Mouse (Mus musculus) small intestine, adult 2 months (tissue): ENCODE data around the gene Ivl.

Source experiments
- CTCF ChIP-seq: fragments of 200-500 bp; IDR thresholded peaks from 2 replicates; pipeline ENCODE4 v1.5.1; 2012; ENCODE audit warnings: low read depth, mild to moderate bottlenecking, control low read depth, inconsistent platforms, low read length, moderate library complexity, mixed read lengths; ENCODE audit not compliant: insufficient replicate concordance, insufficient read length; ENCODE audit errors: extremely low read depth
- POLR2A ChIP-seq: fragments of 200-500 bp; IDR thresholded peaks from 2 replicates; pipeline ENCODE4 v1.6.1; 2012; ENCODE audit warnings: low read depth, mild to moderate bottlenecking, control low read depth, inconsistent platforms, low read length, moderate library complexity

DNA sequence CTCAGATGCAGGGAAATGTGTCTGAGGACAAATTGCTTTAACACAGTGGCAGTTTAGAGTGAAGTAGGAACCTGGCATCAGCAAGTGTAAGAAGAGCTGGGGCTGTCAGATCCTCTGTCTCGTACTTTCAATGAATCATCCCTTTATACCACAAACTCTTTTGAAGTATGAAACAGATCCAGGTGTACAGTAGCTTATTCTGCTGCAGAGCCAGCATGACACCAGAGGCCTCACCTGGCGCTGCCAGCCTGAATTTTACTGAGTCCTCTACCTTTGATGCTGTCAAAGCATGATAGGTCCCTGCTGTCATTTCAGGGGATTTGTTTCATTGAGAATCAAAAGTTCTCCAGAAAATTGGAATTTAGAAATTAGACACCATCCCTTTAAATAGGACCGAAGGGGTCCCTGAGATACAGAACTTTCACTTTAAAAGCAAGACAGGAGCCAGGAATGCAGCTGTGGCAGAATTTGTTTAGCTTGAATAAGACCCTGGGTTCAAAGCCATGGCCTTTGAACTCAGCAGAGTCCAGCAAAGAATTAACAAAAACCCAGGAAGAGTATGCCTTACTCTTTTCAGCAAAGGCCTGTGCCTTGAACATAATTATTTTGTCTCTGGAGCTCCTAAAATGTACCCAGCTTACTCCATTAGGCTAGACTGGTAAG, 9.8 kb upstream of the Ivl start:
- TF ChIP-seq CTCF = no peak
- TF ChIP-seq POLR2A = no peak
